Mouse (Mus musculus) ES-Bruce4 (cell line): ENCODE measurements around the gene Col5a1.

Source experiments
- CTCF ChIP-seq: IDR thresholded peaks from one replicate; pipeline ENCODE4 v1.8.1; 2011; ENCODE audit warnings: low read depth, low read length
- EP300 ChIP-seq: IDR thresholded peaks from 2 replicates; pipeline ENCODE4 v1.6.1; 2011; ENCODE audit warnings: low read depth, low read length; ENCODE audit not compliant: insufficient read depth
- POLR2A ChIP-seq: IDR thresholded peaks from one replicate; pipeline ENCODE4 v1.8.1; 2011; ENCODE audit warnings: low read length; ENCODE audit not compliant: insufficient read depth

DNA sequence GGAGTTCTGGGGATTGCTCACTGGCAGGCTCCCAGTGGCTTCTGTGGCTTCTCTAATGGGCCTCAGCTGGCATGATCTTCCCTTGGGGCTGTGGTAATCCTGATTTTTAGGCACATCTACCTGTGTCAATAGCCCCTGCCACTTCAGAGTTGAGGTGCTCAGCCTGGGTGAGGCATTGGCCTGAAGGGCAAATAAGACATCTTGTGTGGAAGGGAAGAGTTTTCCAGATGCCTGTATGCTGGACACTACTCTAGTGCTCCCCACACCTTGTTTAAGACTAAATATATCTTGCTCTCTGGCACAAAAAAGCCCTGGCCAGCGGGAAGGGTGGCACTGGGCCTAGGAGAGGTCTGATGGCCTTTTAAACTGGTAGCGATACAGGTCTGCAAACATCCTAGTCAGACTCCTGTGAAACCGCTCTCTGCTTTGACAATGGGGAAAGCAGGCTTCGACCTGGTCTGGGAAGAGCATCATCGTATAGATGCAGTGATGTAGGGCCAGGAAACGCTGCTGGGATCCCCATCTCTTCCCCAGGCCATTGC, 33.2 kb downstream of the Col5a1 start:
- TF ChIP-seq CTCF: no peak
- TF ChIP-seq EP300: no peak
- no peak for TF ChIP-seq POLR2A
